In the genomic region with DNA sequence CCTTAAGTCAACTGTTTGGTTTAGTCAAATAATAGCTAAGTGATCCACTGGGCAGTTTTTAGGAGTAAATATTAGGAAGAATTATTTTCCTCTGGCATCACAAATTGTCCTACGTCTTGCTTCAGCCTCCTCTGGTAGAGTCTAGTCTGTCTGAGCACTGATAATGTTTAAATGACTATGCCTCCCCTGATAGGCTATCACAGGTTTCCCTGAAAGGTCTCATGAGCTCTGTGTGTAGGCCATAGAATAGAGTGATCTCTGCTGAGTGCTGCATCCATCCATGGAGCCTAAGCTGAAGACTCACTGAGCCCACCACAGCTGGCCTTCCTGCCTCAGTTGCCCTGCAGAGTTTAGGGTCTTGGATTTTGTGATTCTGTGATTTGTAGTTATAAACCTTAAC, we compare ENCODE assay signal across 22 mouse cellular contexts. TPM values are rescaled to one million over a fixed set of nuclear protein-coding genes. Genes with fewer than 3 reads are reported as not detected.
A peak's percentile ranks its signal among the peaks of the same experiment; 100 is the strongest.
DNase-seq lines count a peak whose midpoint lies in the region; ATAC-seq and TF ChIP-seq lines count a peak whose summit lies in the region.
"Had no signal": no experiment of that assay in that cellular context is flagged by ENCODE, and none has a peak within 500 bp of the region (broad histone marks: within the 10 kb centered on the region; RNA-seq: fewer than 3 reads in every experiment).

No protein-coding gene starts in this region.

- no peaks in the 10 kb centered on the region for H3K27me3 ChIP-seq in liver, embryonic 12.5 days (replicated peaks)
- H3K27me3 ChIP-seq in liver, embryonic 14.5 days (ENCODE audit: control insufficient read depth, insufficient read depth, low read length): no peaks in the 10 kb centered on the region
- H3K27me3 ChIP-seq in liver, postnatal 0 days (ENCODE audit: insufficient read depth, low read length): no peaks in the 10 kb centered on the region
- H3K27me3 ChIP-seq in forebrain, embryonic 12.5 days: no peaks in the 10 kb centered on the region
- H3K27me3 ChIP-seq: forebrain, embryonic 15.5 days; heart, embryonic 13.5 days had no signal

- no peaks in the 10 kb centered on the region for H3K9me3 ChIP-seq in liver, embryonic 12.5 days (replicated peaks)
- H3K9me3 ChIP-seq in liver, embryonic 14.5 days (ENCODE audit: control insufficient read depth, low read length): no peaks in the 10 kb centered on the region
- H3K9me3 ChIP-seq in liver, postnatal 0 days (ENCODE audit: low read length): no peaks in the 10 kb centered on the region
- no peaks in the 10 kb centered on the region for H3K9me3 ChIP-seq in forebrain, embryonic 12.5 days
- H3K9me3 ChIP-seq: forebrain, embryonic 15.5 days; heart, embryonic 10.5 days; heart, embryonic 13.5 days had no signal

- H3K27ac ChIP-seq in liver, embryonic 12.5 days: peak overlapping the region; percentile 57; the same call in 1 of the 2 replicates
- no peak overlapping the region for H3K27ac ChIP-seq in liver, embryonic 14.5 days
- H3K27ac ChIP-seq in liver, postnatal 0 days (ENCODE audit: low read depth): 0 out of 2 replicates have a peak overlapping the region, but pooled peaks have one; percentile 1
- no peak overlapping the region for H3K27ac ChIP-seq in forebrain, embryonic 12.5 days
- H3K27ac ChIP-seq: forebrain, embryonic 15.5 days; heart, adult 2 months; heart, embryonic 10.5 days; heart, embryonic 13.5 days; hindbrain, embryonic 14.5 days; hindbrain, postnatal 0 days had no signal

- DNase-seq in liver, embryonic 14.5 days (ENCODE audit: low read depth in 3 of 3, low spot score in 3 of 3): no peak
- DNase-seq in liver, postnatal 0 days: no peak
- no peak for DNase-seq in yolk sac, embryonic 10.5 days (ENCODE audit: low spot score)
- no peak for DNase-seq in spleen, postnatal 14 days (ENCODE audit: low spot score in 2 of 2)
- DNase-seq: adrenal gland, adult 2 months; adrenal gland, postnatal 14 days; cerebellum, adult 11 months; cerebellum, adult 9-10 months; cerebellum, postnatal 14 days; gastrocnemius, postnatal 10 days; gastrocnemius, postnatal 36 days; heart, adult 2 months; heart, postnatal 14 days; heart, postnatal 4 days had no signal

- no peak for TF ChIP-seq CTCF in liver, embryonic 14.5 days (IDR thresholded peaks at IDR 0.05; ENCODE audit: low read depth)
- no peak for TF ChIP-seq CTCF in liver, postnatal 0 days (IDR thresholded peaks at IDR 0.05; ENCODE audit: low read depth)

- no peak overlapping the region for H3K4me3 ChIP-seq in liver, embryonic 12.5 days
- H3K4me3 ChIP-seq in liver, embryonic 14.5 days (ENCODE audit: insufficient read depth in 1 of 2, low read depth in 2 of 2, low read length in 2 of 2): no peak overlapping the region
- no peak overlapping the region for H3K4me3 ChIP-seq in liver, postnatal 0 days (ENCODE audit: low read depth, low read length)
- H3K4me3 ChIP-seq in forebrain, embryonic 12.5 days (replicated peaks): no peak overlapping the region
- H3K4me3 ChIP-seq: forebrain, embryonic 15.5 days; heart, adult 2 months; heart, embryonic 10.5 days; heart, embryonic 13.5 days had no signal

- WGBS in liver, embryonic 12.5 days (ENCODE audit: insufficient replicate concordance): 28% methylated on average over 1 of the region's 1 CpGs
- WGBS in liver, embryonic 14.5 days (ENCODE audit: insufficient replicate concordance): 13% methylated on average over 1 of the region's 1 CpGs
- 34% methylated on average over 1 of the region's 1 CpGs for WGBS in liver, postnatal 0 days (ENCODE audit: insufficient replicate concordance)
- 89% methylated on average over 1 of the region's 1 CpGs for WGBS in forebrain, embryonic 12.5 days

- H3K36me3 ChIP-seq in liver, embryonic 12.5 days: peaks cover 86% of the 10 kb centered on the region
- H3K36me3 ChIP-seq in liver, embryonic 14.5 days (replicated peaks; ENCODE audit: control insufficient read depth, insufficient read depth, low read depth): peaks cover 41% of the 10 kb centered on the region
- H3K36me3 ChIP-seq in liver, postnatal 0 days (replicated peaks; ENCODE audit: insufficient read depth, low read length): peaks cover 71% of the 10 kb centered on the region
- H3K36me3 ChIP-seq in forebrain, embryonic 12.5 days (replicated peaks): peaks cover 46% of the 10 kb centered on the region

- H3K9ac ChIP-seq in liver, embryonic 12.5 days: no peak overlapping the region
- H3K9ac ChIP-seq in liver, embryonic 14.5 days (replicated peaks): no peak overlapping the region
- H3K9ac ChIP-seq in liver, postnatal 0 days (replicated peaks): no peak overlapping the region
- H3K9ac ChIP-seq in forebrain, embryonic 12.5 days: no peak overlapping the region
- H3K9ac ChIP-seq: forebrain, embryonic 15.5 days; heart, embryonic 13.5 days; hindbrain, embryonic 14.5 days had no signal

- peak; percentile 91 for ATAC-seq in liver, embryonic 12.5 days
- ATAC-seq in liver, embryonic 14.5 days (ENCODE audit: insufficient read depth): peak; percentile 79
- ATAC-seq in liver, postnatal 0 days: no peak
- no peak for ATAC-seq in forebrain, embryonic 12.5 days (ENCODE audit: low FRiP score)
- ATAC-seq: CD4-positive, CD25-positive, alpha-beta regulatory T cell, adult 4 months; forebrain, embryonic 15.5 days; hindbrain, postnatal 0 days had no signal

- H3K4me1 ChIP-seq in liver, embryonic 12.5 days: peaks cover 68% of the 10 kb centered on the region
- H3K4me1 ChIP-seq in liver, embryonic 14.5 days (replicated peaks; ENCODE audit: control insufficient read depth in 2 of 2, insufficient read depth in 2 of 2, low read length in 1 of 2): peaks cover 6 to 10% of the 10 kb centered on the region in 2 experiments
- peaks cover 12% of the 10 kb centered on the region for H3K4me1 ChIP-seq in liver, postnatal 0 days (ENCODE audit: insufficient read depth)
- H3K4me1 ChIP-seq in forebrain, embryonic 12.5 days: peaks cover 18% of the 10 kb centered on the region

- H3K4me2 ChIP-seq in liver, embryonic 12.5 days: 0 out of 2 replicates have a peak overlapping the region, but pooled peaks have one; percentile 24
- H3K4me2 ChIP-seq in liver, embryonic 14.5 days (ENCODE audit: low read depth): no peak overlapping the region
- H3K4me2 ChIP-seq in liver, postnatal 0 days (ENCODE audit: low read depth, low read length): no peak overlapping the region
- H3K4me2 ChIP-seq in forebrain, embryonic 12.5 days: no peak overlapping the region
- H3K4me2 ChIP-seq: forebrain, embryonic 15.5 days; heart, embryonic 13.5 days; hindbrain, embryonic 14.5 days had no signal

- peak; percentile 34 for TF ChIP-seq EP300 in liver, embryonic 14.5 days (IDR thresholded peaks at IDR 0.05; ENCODE audit: low read depth)
- TF ChIP-seq EP300 in liver, postnatal 0 days (IDR thresholded peaks at IDR 0.05; ENCODE audit: low read depth): no peak

RNA-seq across cellular contexts. Expression of gene Srsf4, which starts 15.1 kb away (rescaled TPM):
- polyA plus RNA-seq in liver, embryonic 12.5 days (2016; fragmentation: Nextera tagmentation; extraction: Ambion mirVana): 94.9 and 97.5 TPM in 2 replicates
- polyA plus RNA-seq in liver, embryonic 14.5 days (2012; rRNA removed): 35.3 and 43.4 TPM in 2 replicates
- 45.3 and 55.7 TPM in 2 replicates for polyA plus RNA-seq in liver, embryonic 14.5 days (2014; fragmentation: Nextera tagmentation; extraction: Ambion mirVana)
- 35.0 and 37.5 TPM in 2 replicates for polyA plus RNA-seq in liver, postnatal 0 days (2015; fragmentation: Nextera tagmentation; extraction: Ambion mirVana)
- 193 and 199 TPM in 2 replicates for polyA plus RNA-seq in forebrain, embryonic 12.5 days (2016; fragmentation: Nextera tagmentation; extraction: Ambion mirVana)

RNA-seq across cellular contexts. Expression of gene Tmem200b, which starts 33.0 kb away (rescaled TPM):
- polyA plus RNA-seq in liver, embryonic 12.5 days (2016; fragmentation: Nextera tagmentation; extraction: Ambion mirVana): 0.81 and 1.3 TPM in 2 replicates
- 0.56 and 0.67 TPM in 2 replicates for polyA plus RNA-seq in liver, embryonic 14.5 days (2012; rRNA removed)
- polyA plus RNA-seq in liver, embryonic 14.5 days (2014; fragmentation: Nextera tagmentation; extraction: Ambion mirVana): 0.06 and 0.10 TPM in 2 replicates
- polyA plus RNA-seq in liver, postnatal 0 days (2015; fragmentation: Nextera tagmentation; extraction: Ambion mirVana): 0.18 and 0.31 TPM in 2 replicates
- 0.24 and 0.50 TPM in 2 replicates for polyA plus RNA-seq in forebrain, embryonic 12.5 days (2016; fragmentation: Nextera tagmentation; extraction: Ambion mirVana)
- polyA plus RNA-seq: CD4-positive, CD25-positive, alpha-beta regulatory T cell, adult 4 months had no signal

RNA-seq across cellular contexts. Expression of gene Mecr, which starts 45.3 kb away (rescaled TPM):
- polyA plus RNA-seq in liver, embryonic 12.5 days (2016; fragmentation: Nextera tagmentation; extraction: Ambion mirVana): 44.4 and 49.4 TPM in 2 replicates
- polyA plus RNA-seq in liver, embryonic 14.5 days (2012; rRNA removed): 21.8 and 23.8 TPM in 2 replicates
- 31.6 and 36.8 TPM in 2 replicates for polyA plus RNA-seq in liver, embryonic 14.5 days (2014; fragmentation: Nextera tagmentation; extraction: Ambion mirVana)
- polyA plus RNA-seq in liver, postnatal 0 days (2015; fragmentation: Nextera tagmentation; extraction: Ambion mirVana): 27.6 and 30.0 TPM in 2 replicates
- polyA plus RNA-seq in forebrain, embryonic 12.5 days (2016; fragmentation: Nextera tagmentation; extraction: Ambion mirVana): 40.4 and 41.7 TPM in 2 replicates

RNA-seq across cellular contexts. Expression of gene Ptpru, which starts 50.5 kb away (rescaled TPM):
- polyA plus RNA-seq in liver, embryonic 12.5 days (2016; fragmentation: Nextera tagmentation; extraction: Ambion mirVana): 2.7 and 2.8 TPM in 2 replicates
- 1.7 and 2.0 TPM in 2 replicates for polyA plus RNA-seq in liver, embryonic 14.5 days (2012; rRNA removed)
- 2.8 and 3.0 TPM in 2 replicates for polyA plus RNA-seq in liver, embryonic 14.5 days (2014; fragmentation: Nextera tagmentation; extraction: Ambion mirVana)
- polyA plus RNA-seq in liver, postnatal 0 days (2015; fragmentation: Nextera tagmentation; extraction: Ambion mirVana): 2.6 and 2.7 TPM in 2 replicates
- polyA plus RNA-seq in forebrain, embryonic 12.5 days (2016; fragmentation: Nextera tagmentation; extraction: Ambion mirVana): 47.1 and 57.7 TPM in 2 replicates
- polyA plus RNA-seq: CD4-positive, CD25-positive, alpha-beta regulatory T cell, adult 4 months had no signal

Comparison
In these comparisons a context has a peak if more than half of its experiments do, and no peak if none do; other contexts are left out.
1. ATAC-seq: peak in liver, embryonic 12.5 days (single experiment) and liver, embryonic 14.5 days (single experiment); none in liver, postnatal 0 days (single experiment) and forebrain, embryonic 12.5 days (single experiment).
2. H3K27ac ChIP-seq: peak in liver, embryonic 12.5 days (single experiment) and liver, postnatal 0 days (single experiment); none in liver, embryonic 14.5 days (single experiment) and forebrain, embryonic 12.5 days (single experiment).